Mouse (Mus musculus) midbrain, embryonic 15.5 days (tissue): ENCODE results near the gene Fat1. TPM values are rescaled to one million over a fixed set of nuclear protein-coding genes. Genes with fewer than 3 reads are reported as not detected.
"Not testable (repeated sequence)": the region's sequence is repeated elsewhere in the genome, so short reads cannot be mapped to it uniquely, and the experiment has no call there.

Source experiments
- ATAC-seq: fragments of 200-750 bp; cut with Nextera tagmentation; replicated peaks from 2 replicates; pipeline ENCODE4 v1.8.0; 2017; ENCODE audit warnings: moderate TSS enrichment
- H3K27ac ChIP-seq: fragments of 300-500 bp; sonication (generic); 2 replicates; pipeline ENCODE4 v1.5.1; 2015; ENCODE audit warnings: mild to moderate bottlenecking, inconsistent platforms
- H3K27me3 ChIP-seq: fragments of 300-500 bp; sonication (generic); replicated peaks from 2 replicates; pipeline ENCODE4 v1.6.1; 2015; ENCODE audit warnings: inconsistent platforms
- H3K36me3 ChIP-seq: fragments of 300-500 bp; sonication (generic); replicated peaks from 2 replicates; pipeline ENCODE4 v1.6.1; 2015; ENCODE audit warnings: inconsistent platforms
- H3K4me1 ChIP-seq: fragments of 300-500 bp; sonication (generic); 2 replicates; pipeline ENCODE4 v1.6.1; 2015; ENCODE audit warnings: inconsistent platforms
- H3K4me2 ChIP-seq: fragments of 300-500 bp; sonication (generic); 2 replicates; pipeline ENCODE4 v1.6.1; 2015; ENCODE audit warnings: inconsistent platforms, mild to moderate bottlenecking, moderate library complexity
- H3K4me3 ChIP-seq: fragments of 300-500 bp; sonication (generic); 2 replicates; pipeline ENCODE4 v1.5.1; 2015; ENCODE audit warnings: mild to moderate bottlenecking, inconsistent platforms
- H3K9ac ChIP-seq: fragments of 300-500 bp; sonication (generic); 2 replicates; pipeline ENCODE4 v1.6.1; 2015; ENCODE audit warnings: mild to moderate bottlenecking, inconsistent platforms
- H3K9me3 ChIP-seq: fragments of 300-500 bp; sonication (generic); 2 replicates; pipeline ENCODE4 v1.6.1; 2016; ENCODE audit warnings: inconsistent platforms
- WGBS: fragments of 180-500 bp; shearing (Covaris S2); methylation state at CpG from one replicate; pipeline ENCODE4 v1.1.7; 2015; ENCODE audit warnings: mixed read lengths; 5-methylcytosine and 5-hydroxymethylcytosine counted together
- polyA plus RNA-seq: library from polyadenylated mRNA; unstranded; fragments of >200 nt; fragmentation: Nextera tagmentation; extraction: Ambion mirVana; gene quantifications from 2 replicates; pipeline ENCODE4 v1.2.1, GENCODE M21; 2015

Gene Fat1
- polyA plus RNA-seq, 1 experiment from 2014 or later: 14.0 TPM

GRCm38 (mm10) chr8:45060083-45060482, 124.8 kb downstream of the Fat1 start:
- no peaks in the 10 kb centered on the region for H3K9me3 ChIP-seq
- H3K27me3 ChIP-seq: no peaks in the 10 kb centered on the region
- H3K4me3 ChIP-seq: no peak overlapping the region
- no peak overlapping the region for H3K9ac ChIP-seq
- H3K4me2 ChIP-seq: no peak overlapping the region
- ATAC-seq: no peak
- H3K27ac ChIP-seq: no peak overlapping the region
- WGBS: 95% methylated on average over 2 of the region's 2 CpGs
- no peaks in the 10 kb centered on the region for H3K4me1 ChIP-seq
- H3K36me3 ChIP-seq: no peaks in the 10 kb centered on the region

GRCm38 (mm10) chr8:45062311-45062710, 127.1 kb downstream of the Fat1 start:
- no peaks in the 10 kb centered on the region for H3K9me3 ChIP-seq
- no peaks in the 10 kb centered on the region for H3K27me3 ChIP-seq
- no peak overlapping the region for H3K4me3 ChIP-seq
- H3K4me2 ChIP-seq: no peak overlapping the region
- WGBS: 92% methylated on average over 11 of the region's 11 CpGs
- no peak overlapping the region for H3K9ac ChIP-seq
- H3K27ac ChIP-seq: no peak overlapping the region
- no peaks in the 10 kb centered on the region for H3K36me3 ChIP-seq
- H3K4me1 ChIP-seq: no peaks in the 10 kb centered on the region
- no peak for ATAC-seq

- H3K27me3 ChIP-seq: no peaks in the 10 kb centered on the region
- no peak overlapping the region for H3K9ac ChIP-seq
- H3K36me3 ChIP-seq: no peaks in the 10 kb centered on the region
- H3K9me3 ChIP-seq: no peaks in the 10 kb centered on the region
- H3K27ac ChIP-seq: no peak overlapping the region
- H3K4me3 ChIP-seq: no peak overlapping the region
- no peak overlapping the region for H3K4me2 ChIP-seq
- ATAC-seq: no peak
- H3K4me1 ChIP-seq: no peaks in the 10 kb centered on the region
- WGBS: 80% methylated on average over 25 of the region's 25 CpGs
Observed at GRCm38 (mm10) chr8:45062982-45063924, 128.0 kb downstream of the Fat1 start.

GRCm38 (mm10) chr8:45064197-45064869, 129.1 kb downstream of the Fat1 start:
- 0 out of 2 replicates have a peak, but pooled peaks have one; percentile 22 for ATAC-seq
- Histone ChIP-seq H3K27ac (no peak overlapping the region), H3K4me1 (peaks cover 5% of the 10 kb centered on the region), H3K4me2 (no peak overlapping the region), H3K27me3 (no peaks in the 10 kb centered on the region), H3K36me3 (no peaks in the 10 kb centered on the region), H3K9ac (no peak overlapping the region), H3K9me3 (no peaks in the 10 kb centered on the region), H3K4me3 (no peak overlapping the region)
- 23% methylated on average over 8 of the region's 8 CpGs for WGBS

GRCm38 (mm10) chr8:45065391-45065790, 130.1 kb downstream of the Fat1 start:
- H3K9ac ChIP-seq, ATAC-seq, H3K4me2 ChIP-seq, H3K4me3 ChIP-seq, H3K27me3 ChIP-seq, H3K36me3 ChIP-seq, H3K4me1 ChIP-seq, H3K27ac ChIP-seq, H3K9me3 ChIP-seq: not testable (repeated sequence)
- 100% methylated on average over 1 of the region's 1 CpGs for WGBS

- no peaks in the 10 kb centered on the region for H3K36me3 ChIP-seq
- peak within 1 kb of the TSS; percentile 36 for H3K9ac ChIP-seq
- no peaks in the 10 kb centered on the region for H3K9me3 ChIP-seq
- WGBS: 7% methylated on average over 29 of the region's 29 CpGs
- H3K4me3 ChIP-seq: peak within 1 kb of the TSS; percentile 40
- no peak within 1 kb of the TSS for H3K27ac ChIP-seq
- H3K4me1 ChIP-seq: peaks cover 5% of the 10 kb centered on the region
- H3K4me2 ChIP-seq: peak within 1 kb of the TSS; percentile 94
- peak; percentile 91 for ATAC-seq
- H3K27me3 ChIP-seq: no peaks in the 10 kb centered on the region
Observed at GRCm38 (mm10) chr8:45068759-45069386, 133.6 kb downstream of the Fat1 start, which contains the start of gene Mtnr1a. Gene Mtnr1a, plus strand, starts transcription at chr8:45069137.

GRCm38 (mm10) chr8:45070949-45071348, 135.7 kb downstream of the Fat1 start:
- ATAC-seq: no peak
- WGBS: 90% methylated on average over 8 of the region's 8 CpGs
- Histone ChIP-seq H3K27ac (no peak overlapping the region), H3K9ac (no peak overlapping the region), H3K36me3 (no peaks in the 10 kb centered on the region), H3K9me3 (no peaks in the 10 kb centered on the region), H3K4me3 (no peak overlapping the region), H3K27me3 (no peaks in the 10 kb centered on the region), H3K4me1 (peaks cover 5% of the 10 kb centered on the region), H3K4me2 (no peak overlapping the region)

GRCm38 (mm10) chr8:45080850-45081249, 145.6 kb downstream of the Fat1 start:
- ATAC-seq: no peak
- H3K4me3 ChIP-seq: no peak overlapping the region
- WGBS: 90% methylated on average over 3 of the region's 3 CpGs

GRCm38 (mm10) chr8:45093599-45093998, 158.4 kb downstream of the Fat1 start:
- no peaks in the 10 kb centered on the region for H3K36me3 ChIP-seq
- H3K4me2 ChIP-seq: no peak overlapping the region
- H3K4me3 ChIP-seq: no peak overlapping the region
- no peak overlapping the region for H3K27ac ChIP-seq
- no peaks in the 10 kb centered on the region for H3K9me3 ChIP-seq
- H3K27me3 ChIP-seq: no peaks in the 10 kb centered on the region
- WGBS: 71% methylated on average over 3 of the region's 3 CpGs
- H3K9ac ChIP-seq: no peak overlapping the region
- ATAC-seq: no peak
- H3K4me1 ChIP-seq: no peaks in the 10 kb centered on the region

More at GRCm38 (mm10) chr8:45080850-45081249, 145.6 kb downstream of the Fat1 start:
- Histone ChIP-seq H3K27me3 (no peaks in the 10 kb centered on the region), H3K9me3 (no peaks in the 10 kb centered on the region), H3K4me2 (no peak overlapping the region), H3K9ac (no peak overlapping the region), H3K4me1 (no peaks in the 10 kb centered on the region), H3K36me3 (no peaks in the 10 kb centered on the region), H3K27ac (no peak overlapping the region)

Other genes with a start within 250 kb of the Fat1 start
- gene Mtnr1a, start 133.7 kb downstream of the Fat1 start, polyA plus RNA-seq: 0.36 and 0.45 TPM in 2 replicates